Mouse (Mus musculus) MEL (cell line): ENCODE results near the gene Hdhd3.

ENCODE experiments used
- BHLHE40 ChIP-seq: IDR thresholded peaks from 2 replicates; pipeline ENCODE4 v1.6.1; 2012; ENCODE audit warnings: low read depth, mild to moderate bottlenecking, inconsistent platforms, low read length, improper control_type of control experiment, borderline replicate concordance
- CTCF ChIP-seq, 3 experiments: IDR thresholded peaks in 2 of 3; conservative IDR thresholded peaks in 1 of 3; 2 replicates each; pipeline ENCODE4 v1.5.1; 2011 to 2012; ENCODE audit warnings: low read length in 3 of 3, low read depth in 2 of 3, mild to moderate bottlenecking in 2 of 3, improper control_type of control experiment in 1 of 3, inconsistent platforms in 1 of 3, mixed read lengths in 1 of 3, moderate library complexity in 1 of 3; ENCODE audit not compliant: control insufficient read depth in 1 of 3, insufficient read depth in 1 of 3, poor library complexity in 1 of 3, severe bottlenecking in 1 of 3
- EP300 ChIP-seq, 2 experiments: IDR thresholded peaks; 2 replicates each; pipeline ENCODE4 v1.6.1; 2011; ENCODE audit warnings: improper control_type of control experiment in 2 of 2, low read length in 2 of 2, low read depth in 1 of 2, mild to moderate bottlenecking in 1 of 2
- JUND ChIP-seq: IDR thresholded peaks from 2 replicates; pipeline ENCODE4 v1.6.1; 2011; ENCODE audit warnings: low read depth, mild to moderate bottlenecking, improper control_type of control experiment, low read length
- MAX ChIP-seq: IDR thresholded peaks from 2 replicates; pipeline ENCODE4 v1.6.1; 2011; ENCODE audit warnings: low read length, improper control_type of control experiment
- MYC ChIP-seq: IDR thresholded peaks from 2 replicates; pipeline ENCODE4 v1.6.1; 2011; ENCODE audit warnings: low read depth, mild to moderate bottlenecking, low read length, improper control_type of control experiment, moderate library complexity
- POLR2A ChIP-seq, 2 experiments: IDR thresholded peaks; 2 replicates each; pipeline ENCODE4 v1.6.1; 2011 to 2012; ENCODE audit warnings: low read length in 2 of 2, mild to moderate bottlenecking in 2 of 2, control low read depth in 1 of 2, improper control_type of control experiment in 1 of 2, low read depth in 1 of 2, moderate library complexity in 1 of 2; ENCODE audit not compliant: control insufficient read depth in 1 of 2, insufficient read depth in 1 of 2, poor library complexity in 1 of 2
- RAD21 ChIP-seq: IDR thresholded peaks from 2 replicates; pipeline ENCODE4 v1.6.1; 2011; ENCODE audit warnings: mild to moderate bottlenecking, low read depth, low read length, improper control_type of control experiment

DNA sequence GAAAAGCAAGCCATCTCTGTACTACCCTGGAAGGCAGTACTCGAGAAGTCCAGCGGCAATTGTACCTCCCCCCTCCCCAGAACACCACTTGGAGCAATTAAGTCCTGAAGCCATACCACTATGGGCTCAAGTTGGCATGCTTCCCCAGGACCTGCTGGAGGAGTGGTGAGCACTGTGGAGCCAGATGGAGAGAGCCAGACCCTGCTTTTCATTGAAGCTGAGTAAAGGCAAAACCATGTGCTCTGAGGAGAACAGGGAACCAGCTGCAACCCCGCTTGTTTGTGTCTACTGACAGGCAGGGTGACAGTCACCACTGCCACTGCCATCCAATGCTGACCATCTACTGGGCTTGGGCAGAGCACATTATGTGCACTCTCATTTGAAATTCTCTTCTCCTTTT lies 38.5 kb upstream of the Hdhd3 start:
- TF ChIP-seq BHLHE40: no peak
- TF ChIP-seq RAD21: no peak
- TF ChIP-seq POLR2A (IDR thresholded peaks at IDR 0.05; ENCODE audit: control insufficient read depth in 1 of 2, insufficient read depth in 1 of 2, low read depth in 1 of 2, low read length in 2 of 2, poor library complexity in 1 of 2): no peak
- no peak for TF ChIP-seq EP300 (IDR thresholded peaks at IDR 0.05; ENCODE audit: low read depth in 1 of 2, low read length in 2 of 2)
- TF ChIP-seq CTCF (IDR thresholded peaks at IDR 0.05 in 2 of 3, conservative IDR thresholded peaks at IDR 0.05 in 1 of 3; ENCODE audit: control insufficient read depth in 1 of 3, insufficient read depth in 1 of 3, low read depth in 2 of 3, low read length in 3 of 3, poor library complexity in 1 of 3, severe bottlenecking in 1 of 3): no peak
- no peak for TF ChIP-seq JUND
- no peak for TF ChIP-seq MYC
- TF ChIP-seq MAX: no peak
